Mouse (Mus musculus) embryonic stem cell, embryonic (primary cell): ENCODE measurements around the gene Ghitm.

Experiments
- CTCF ChIA-PET, 4 experiments: fragments of 300-600 bp in 2 of 4; fragments of 350-600 bp in 2 of 4; sonication (Branson Sonifier 250); formaldehyde crosslinking; loops; one replicate each; lab custom pipeline; 2022; ENCODE audit warnings: inconsistent platforms in 2 of 4; lab: Charles Lee
- POLR2A ChIA-PET, 4 experiments: fragments of 300-600 bp in 2 of 4; fragments of 350-600 bp in 2 of 4; sonication (Branson Sonifier 250); formaldehyde crosslinking; loops; one replicate each; lab custom pipeline; 2022; ENCODE audit warnings: antibody characterized with exemption in 4 of 4, inconsistent platforms in 1 of 4; lab: Charles Lee

The Ghitm gene

DNA sequence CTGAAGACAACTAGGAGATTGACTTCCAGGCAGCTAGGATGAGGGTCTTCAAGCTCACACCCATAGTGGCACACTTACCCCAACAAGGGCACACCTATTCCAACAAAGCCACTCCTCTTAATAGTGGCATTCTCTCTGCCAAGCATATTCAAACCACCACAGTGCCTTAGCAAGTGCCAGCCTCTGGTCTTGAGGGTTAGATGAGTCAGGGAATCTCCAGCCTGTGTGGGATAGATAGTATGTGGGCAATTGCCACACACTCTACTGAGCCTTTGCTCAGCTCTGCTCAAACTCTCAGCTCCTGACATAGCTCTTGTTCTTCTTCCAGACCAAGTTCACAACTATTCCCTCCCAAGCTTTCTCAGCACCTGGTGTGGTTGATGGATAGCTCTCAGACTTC, 23.7 kb downstream of the Ghitm start:
- ChIA-PET POLR2A (interaction anchor here in 1 of 4 experiments (1.8 kb wide), 1 partner anchor 10 kb away, joined by 5 read pairs; no protein-coding TSS in a partner anchor), CTCF (interaction anchor here in 1 of 4 experiments (2.6 kb wide), 1 partner anchor 16 kb away, joined by 10 read pairs; no protein-coding TSS in a partner anchor)

- ChIA-PET CTCF (interaction anchor here in 2 of 4 experiments (0.6 to 2.6 kb wide), 2 partner anchors 17 kb away, joined by 3 to 10 read pairs; no protein-coding TSS in a partner anchor), POLR2A (interaction anchor here in 2 of 4 experiments (1.7 to 1.8 kb wide), 2 partner anchors 9 to 10 kb away, joined by 5 to 6 read pairs; no protein-coding TSS in a partner anchor)
These were observed 24.6 kb downstream of the Ghitm start for GRCm38 (mm10) chr14:37110456-37110855.

DNA sequence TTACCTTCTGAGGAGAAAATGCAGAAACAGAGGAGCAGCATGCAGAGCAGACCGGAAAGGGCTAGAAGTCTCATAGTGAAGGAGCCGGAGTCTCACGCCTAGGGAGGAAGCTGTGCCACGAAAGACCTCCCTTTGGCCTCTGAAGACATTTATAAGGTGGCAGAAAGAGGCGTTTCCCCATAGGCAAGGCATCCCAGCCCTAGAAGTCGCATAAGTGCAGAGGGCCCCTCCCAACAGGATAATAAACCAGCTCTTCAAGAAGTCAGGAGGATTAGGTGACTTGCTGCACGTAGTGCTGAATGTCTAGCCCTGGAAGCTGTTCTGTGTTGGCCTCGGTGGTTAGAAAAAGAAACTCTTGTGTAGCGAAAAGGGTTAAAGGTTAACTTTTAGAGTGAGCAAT, 25.1 kb downstream of the Ghitm start:
- ChIA-PET CTCF (interaction anchor here in 2 of 4 experiments (0.6 to 2.6 kb wide), 2 partner anchors 17 to 18 kb away, joined by 3 to 10 read pairs; no protein-coding TSS in a partner anchor), POLR2A (interaction anchor here in 2 of 4 experiments (1.7 to 1.8 kb wide), 2 partner anchors 9 to 11 kb away, joined by 5 to 6 read pairs; no protein-coding TSS in a partner anchor)

DNA sequence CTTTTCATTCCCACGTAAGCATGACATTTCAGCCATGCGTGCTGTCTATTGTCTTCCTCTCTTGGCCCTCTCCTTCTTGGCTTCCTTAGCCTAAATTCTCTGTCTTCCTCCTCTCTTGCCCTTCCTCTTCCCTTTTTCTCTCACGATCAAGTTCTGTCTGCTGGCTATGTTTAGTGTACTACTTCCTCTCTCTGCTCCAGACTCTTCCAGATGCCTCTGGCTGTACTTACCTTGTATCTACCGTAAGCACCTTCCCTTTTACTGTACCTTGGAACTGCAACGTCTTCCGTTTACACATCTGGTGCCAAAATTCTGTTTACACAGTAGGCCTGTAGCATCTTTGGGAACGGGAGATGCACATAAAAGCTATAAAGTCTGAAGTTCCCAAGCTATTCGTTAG, 25.6 kb downstream of the Ghitm start:
- ChIA-PET POLR2A (interaction anchor here in 2 of 4 experiments (1.7 to 1.8 kb wide), 2 partner anchors 8 to 11 kb away, joined by 5 to 6 read pairs; no protein-coding TSS in a partner anchor), CTCF (interaction anchor here in 1 of 4 experiments (2.6 kb wide), 1 partner anchor 18 kb away, joined by 10 read pairs; no protein-coding TSS in a partner anchor)

DNA sequence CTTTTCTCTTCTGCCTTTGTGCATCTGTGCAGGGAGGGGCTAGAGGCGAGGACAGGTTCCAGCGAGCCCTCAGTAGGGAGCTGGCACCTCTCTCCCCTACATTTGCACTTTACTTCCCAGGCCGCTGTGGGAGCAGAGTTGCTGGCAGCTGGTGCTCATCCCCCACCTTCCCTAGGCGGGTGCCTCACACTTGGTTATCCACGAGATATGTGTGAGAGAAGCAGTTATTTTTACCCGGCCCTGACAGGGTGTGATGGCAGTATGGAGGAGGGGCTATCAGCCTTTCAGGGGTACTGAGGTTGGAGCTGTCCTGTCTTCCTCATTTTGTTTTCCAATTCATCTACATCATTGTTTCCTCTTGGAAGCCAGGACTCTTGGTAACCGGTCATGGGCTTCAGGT, 29.2 kb downstream of the Ghitm start:
- ChIA-PET POLR2A (interaction anchor here in 1 of 4 experiments (0.8 to 0.9 kb wide), 2 partner anchors 8 to 21 kb away, joined by 3 read pairs; no protein-coding TSS in a partner anchor), CTCF (interaction anchor here in 2 of 4 experiments (0.8 to 1.3 kb wide), 2 partner anchors 22 kb away, joined by 3 to 4 read pairs; no protein-coding TSS in a partner anchor)

DNA sequence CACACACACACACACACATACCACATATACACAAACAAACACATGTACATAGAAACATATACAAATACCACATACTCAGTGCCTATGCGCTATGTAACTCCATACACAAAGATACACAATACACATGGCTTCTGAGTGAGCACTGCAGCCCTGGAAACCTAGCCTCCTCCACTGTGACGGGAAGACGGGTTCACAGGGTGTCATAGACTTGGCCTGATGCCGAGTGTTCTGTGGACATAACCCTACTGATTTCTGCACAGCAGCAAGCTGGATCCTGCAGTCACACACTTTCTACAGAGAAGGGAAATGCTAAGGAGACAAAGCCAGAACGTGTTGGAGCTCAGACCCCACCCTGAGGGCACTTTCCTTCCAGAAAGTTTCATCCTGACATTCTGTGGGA, 30.3 kb downstream of the Ghitm start:
- POLR2A ChIA-PET = interaction anchor here in 1 of 4 experiments (0.5 kb wide), 1 partner anchor 54 kb away, joined by 4 read pairs; no protein-coding TSS in a partner anchor
- CTCF ChIA-PET = no interaction called here

DNA sequence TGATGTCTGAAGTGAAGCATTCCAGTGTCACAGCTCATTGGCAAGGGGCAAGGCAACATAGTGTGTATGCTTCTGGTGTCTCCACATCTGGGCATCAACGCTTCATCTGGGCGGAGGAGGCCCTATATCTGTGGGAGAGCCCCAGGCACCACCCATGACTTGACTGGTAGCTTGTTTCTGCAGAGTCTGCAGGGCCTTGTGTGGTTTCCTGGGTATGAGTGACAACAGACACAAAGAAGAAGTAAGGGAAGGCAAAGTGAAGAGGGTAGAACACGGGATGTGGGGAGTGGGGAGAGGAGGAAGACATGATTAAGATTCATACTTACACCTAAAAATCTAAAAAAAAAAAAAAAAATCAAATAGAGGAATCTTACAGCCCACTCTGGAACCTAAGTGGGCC, 32.6 kb downstream of the Ghitm start:
- CTCF ChIA-PET = interaction anchor here in 2 of 4 experiments (1.3 to 1.7 kb wide), 2 partner anchors 25 to 69 kb away, joined by 3 to 4 read pairs; no protein-coding TSS in a partner anchor
- POLR2A ChIA-PET = no interaction called here

GRCm38 (mm10) chr14:37101531-37101930, 33.5 kb downstream of the Ghitm start:
- ChIA-PET POLR2A (interaction anchor here in 2 of 4 experiments (0.6 to 1.4 kb wide), 2 partner anchors 9 to 12 kb away, joined by 3 to 5 read pairs; partner anchors contain the start of gene 2610528A11Rik (in 1 of the 2)), CTCF (interaction anchor here in 3 of 4 experiments (0.6 to 1.7 kb wide), 3 partner anchors 26 to 139 kb away, joined by 4 to 10 read pairs (median 4); no protein-coding TSS in a partner anchor)

DNA sequence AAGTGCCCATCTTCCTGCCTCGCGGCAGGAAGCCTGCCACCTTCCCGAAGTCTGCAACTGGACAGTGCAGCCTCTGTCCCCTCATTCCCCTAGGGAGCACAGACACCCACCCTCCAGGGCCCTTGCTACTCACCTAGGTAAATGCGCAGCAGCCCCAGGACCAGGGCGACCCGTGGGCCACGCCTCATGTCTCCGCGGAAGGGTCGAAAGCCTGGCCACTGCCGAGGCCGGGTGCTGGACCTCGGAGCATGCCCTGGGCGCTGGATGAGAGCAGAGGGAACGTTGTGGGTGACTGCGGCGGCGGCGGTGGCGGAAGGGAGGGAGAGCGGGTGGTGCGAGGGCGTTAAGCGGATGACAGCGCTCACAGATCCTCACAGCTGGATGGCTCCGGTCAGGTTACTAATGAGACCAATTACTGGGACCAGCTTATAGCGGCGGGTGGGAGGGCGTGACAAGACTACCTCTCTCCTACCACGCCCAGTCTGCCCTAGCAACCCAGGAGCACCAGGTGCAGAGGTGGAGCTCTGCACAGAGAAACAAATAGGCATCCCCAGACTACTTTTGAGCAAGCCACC, 37.0 kb downstream of the Ghitm start, which contains the start of gene Cdhr1:
Gene Cdhr1 (minus strand): TSS at position 392 of the 575 bp plus-strand sequence.
- POLR2A ChIA-PET = interaction anchor here in 3 of 4 experiments (0.6 to 1.7 kb wide), 10 partner anchors 8 to 1667 kb away, joined by 3 to 8 read pairs (median 4); partner anchors contain the start of gene Ghitm (in 2 of the 3)

GRCm38 (mm10) chr14:37095556-37095955, 39.5 kb downstream of the Ghitm start:
- ChIA-PET POLR2A (interaction anchor here in 2 of 4 experiments (0.8 to 1.4 kb wide), 2 partner anchors 8 to 39 kb away, joined by 3 read pairs; partner anchors contain the start of gene Ghitm (in 1 of the 2)), CTCF (interaction anchor here in 1 of 4 experiments (0.6 kb wide), 1 partner anchor 645 kb away, joined by 3 read pairs; no protein-coding TSS in a partner anchor)

More for the DNA sequence above, 37.0 kb downstream of the Ghitm start, which contains the start of gene Cdhr1:
- CTCF ChIA-PET = interaction anchor here in 3 of 4 experiments (0.6 to 1.1 kb wide), 3 partner anchors 27 to 197 kb away, joined by 3 to 8 read pairs (median 3); no protein-coding TSS in a partner anchor

DNA sequence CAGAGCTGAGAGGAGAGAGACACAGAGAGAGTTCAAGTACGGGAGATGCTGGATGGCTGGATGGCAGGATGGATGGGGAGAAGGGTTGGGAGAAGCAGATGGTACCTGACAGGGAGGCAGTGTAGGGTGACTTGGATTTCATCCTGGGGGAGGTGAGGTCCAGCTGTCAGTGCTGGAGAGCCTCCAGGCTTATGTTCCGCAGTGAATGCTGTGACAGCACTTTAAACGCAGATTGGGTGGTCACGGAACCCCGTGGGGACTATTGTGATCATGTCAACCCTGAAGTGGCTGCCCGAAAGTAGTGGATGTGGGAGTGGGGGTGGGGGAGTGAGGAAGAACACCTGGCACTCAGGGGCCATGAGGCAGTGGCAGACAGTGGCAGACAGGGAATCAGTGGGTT, 40.6 kb downstream of the Ghitm start:
- CTCF ChIA-PET = no interaction called here
- POLR2A ChIA-PET = no interaction called here

GRCm38 (mm10) chr14:37083755-37084154, 51.3 kb downstream of the Ghitm start:
- ChIA-PET CTCF (interaction anchor here in 1 of 4 experiments (0.5 kb wide), 1 partner anchor 288 kb away, joined by 3 read pairs; no protein-coding TSS in a partner anchor), POLR2A (no interaction called here)

- CTCF ChIA-PET = interaction anchor here in 1 of 4 experiments (0.6 kb wide), 1 partner anchor 1526 kb away, joined by 5 read pairs; no protein-coding TSS in a partner anchor
- POLR2A ChIA-PET = interaction anchor here in 2 of 4 experiments (0.6 to 1.1 kb wide), 2 partner anchors 54 to 112 kb away, joined by 3 to 6 read pairs; partner anchors contain the start of gene Ghitm (in 1 of the 2)
These were observed 54.3 kb downstream of the Ghitm start for GRCm38 (mm10) chr14:37080724-37081123.
